Mouse (Mus musculus): ENCODE measurements at regions not wholly inside any gene's neighbourhood (a gene's known extent, or its start where the extent isn't known, plus 50 kb on each side); places are given as distances from the start of the nearest gene placed in this dataset.

DNA sequence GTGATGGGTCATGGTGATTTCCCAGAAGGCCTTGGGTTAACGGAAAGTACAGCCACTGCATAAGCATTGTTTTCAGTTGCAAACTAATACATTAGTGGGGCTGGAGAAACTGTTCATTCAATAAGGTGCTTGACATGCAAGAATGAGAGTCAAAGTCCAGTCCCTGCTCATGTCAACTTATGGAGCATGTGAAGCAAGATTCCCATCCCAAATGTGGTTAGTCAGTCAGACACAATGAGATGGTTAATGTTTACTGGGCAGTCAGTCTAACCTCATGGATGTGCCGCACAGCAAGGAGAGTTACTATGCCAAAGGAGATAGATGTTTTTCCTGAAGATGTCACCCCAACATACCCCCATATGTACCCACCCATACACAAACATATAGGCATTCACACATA lies 993.8 kb upstream of the Jmjd1c start:
- DNase-seq (ENCODE audit: low read depth, low spot score), result no peak

DNA sequence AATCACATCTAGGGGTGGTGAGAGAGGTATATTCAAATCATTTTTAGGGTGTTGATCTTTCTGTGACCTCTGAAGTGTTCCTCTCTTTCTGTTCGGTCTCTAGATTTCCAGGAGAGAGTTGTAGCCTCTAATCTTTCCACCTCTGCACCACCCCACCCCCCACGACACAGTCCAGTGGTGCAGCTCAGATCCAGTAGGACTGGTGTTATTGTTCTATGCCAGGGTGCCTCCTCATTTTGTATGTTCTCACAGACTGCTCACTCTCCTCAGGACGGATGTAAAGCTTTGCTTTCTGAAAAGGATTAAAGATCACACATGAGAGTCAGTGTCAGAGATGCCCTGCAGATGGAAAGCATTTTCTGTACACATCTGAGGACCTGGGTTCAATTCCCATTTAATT lies 964.6 kb upstream of the Jmjd1c start:
- DNase-seq (ENCODE audit: low read depth, low spot score), result no peak

DNA sequence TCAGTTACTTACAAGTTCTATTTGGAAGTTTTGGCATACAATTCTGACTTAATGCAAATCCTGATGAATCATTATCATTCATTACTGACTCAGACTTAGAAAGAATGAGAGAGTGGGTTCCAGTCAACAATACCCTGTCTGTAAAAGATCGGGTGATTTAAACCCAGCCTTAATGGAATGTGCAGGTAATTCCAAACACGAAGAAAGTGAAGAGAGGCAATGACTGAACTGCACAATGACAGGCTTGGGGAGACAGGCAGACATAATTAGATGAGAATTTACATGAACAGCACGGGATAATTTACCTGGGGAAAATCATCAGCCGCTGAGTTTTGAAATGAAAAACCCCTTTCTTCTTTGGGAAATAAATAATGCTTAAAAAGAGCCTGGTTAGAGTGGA lies 963.9 kb upstream of the Jmjd1c start:
- DNase-seq (ENCODE audit: low read depth, low spot score), result no peak

DNA sequence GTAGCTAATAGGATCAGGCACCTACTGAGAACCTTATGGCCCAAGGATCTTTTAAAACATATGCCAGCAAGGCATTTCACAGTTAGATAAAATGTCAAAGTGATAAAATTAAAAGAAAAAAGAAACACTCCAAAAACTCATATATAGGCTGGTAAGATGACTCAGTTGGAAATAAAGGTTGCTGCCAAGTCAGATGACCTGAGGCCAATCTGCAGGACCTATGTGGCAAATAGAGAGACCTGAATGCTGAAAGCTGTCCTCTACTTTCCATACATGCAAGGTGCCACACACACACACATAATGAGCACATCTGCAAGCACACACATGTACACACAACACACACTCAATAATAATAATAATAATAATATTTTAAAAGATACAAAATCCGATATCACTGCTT lies 953.5 kb upstream of the Jmjd1c start:
- no peak for DNase-seq (ENCODE audit: low read depth, low spot score)

DNA sequence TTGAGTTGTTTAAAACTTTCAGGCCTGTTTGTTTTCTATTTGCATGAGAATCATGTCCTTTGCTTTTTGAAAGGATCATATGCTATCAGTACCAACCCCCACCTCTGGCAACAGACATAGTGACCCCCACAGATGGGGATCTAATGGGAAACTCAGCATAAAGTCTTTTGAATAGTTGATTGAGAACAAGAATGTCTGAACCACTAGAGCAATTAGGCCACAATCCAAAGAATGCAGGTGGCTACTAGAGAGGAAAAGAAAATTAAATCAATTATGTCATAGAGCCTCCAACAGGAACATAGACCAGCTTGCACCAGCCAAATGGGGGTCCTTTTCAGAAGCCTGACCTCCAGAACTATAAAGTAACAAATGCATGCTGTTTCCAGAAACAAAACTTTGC lies 953.0 kb upstream of the Jmjd1c start:
- DNase-seq (ENCODE audit: low read depth, low spot score), result no peak

DNA sequence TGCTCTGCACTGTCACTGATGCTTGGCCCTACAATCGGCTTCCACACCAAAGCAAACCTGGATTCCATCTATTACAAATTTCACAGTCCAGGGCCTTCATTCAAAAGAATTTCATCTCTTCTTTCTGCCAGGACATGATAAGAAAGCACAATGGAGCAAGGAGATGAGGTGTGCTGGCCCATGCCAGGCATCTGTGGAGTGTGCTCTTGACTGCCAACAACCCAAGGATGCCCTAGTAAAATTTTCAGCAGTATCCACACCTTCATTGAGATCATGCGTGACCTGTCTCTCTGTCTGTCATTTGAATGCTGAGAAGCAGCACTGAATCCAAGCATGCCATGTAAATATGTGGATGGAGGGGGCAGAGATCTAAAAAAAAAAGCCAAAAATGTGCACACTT lies 945.0 kb upstream of the Jmjd1c start:
- no peak for DNase-seq (ENCODE audit: low read depth, low spot score)

DNA sequence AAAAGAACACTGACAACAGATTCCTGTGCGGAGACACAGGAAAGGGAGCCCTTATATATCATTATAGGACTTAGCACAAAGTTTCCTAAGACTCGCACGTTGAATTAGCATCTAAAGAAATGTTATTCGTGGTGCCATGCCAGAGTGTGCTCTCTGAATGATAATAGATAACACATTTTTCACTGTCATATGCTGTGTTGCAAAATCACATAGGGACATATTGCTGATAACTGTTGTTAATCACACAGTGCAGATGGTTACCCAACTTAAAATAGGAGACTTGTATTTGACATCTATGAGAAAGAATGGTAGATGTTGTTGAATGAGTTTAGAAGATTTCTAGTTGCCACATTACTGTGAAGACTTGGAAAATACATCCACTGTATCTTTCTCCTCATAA lies 943.1 kb upstream of the Jmjd1c start:
- DNase-seq (ENCODE audit: low read depth, low spot score), result no peak

DNA sequence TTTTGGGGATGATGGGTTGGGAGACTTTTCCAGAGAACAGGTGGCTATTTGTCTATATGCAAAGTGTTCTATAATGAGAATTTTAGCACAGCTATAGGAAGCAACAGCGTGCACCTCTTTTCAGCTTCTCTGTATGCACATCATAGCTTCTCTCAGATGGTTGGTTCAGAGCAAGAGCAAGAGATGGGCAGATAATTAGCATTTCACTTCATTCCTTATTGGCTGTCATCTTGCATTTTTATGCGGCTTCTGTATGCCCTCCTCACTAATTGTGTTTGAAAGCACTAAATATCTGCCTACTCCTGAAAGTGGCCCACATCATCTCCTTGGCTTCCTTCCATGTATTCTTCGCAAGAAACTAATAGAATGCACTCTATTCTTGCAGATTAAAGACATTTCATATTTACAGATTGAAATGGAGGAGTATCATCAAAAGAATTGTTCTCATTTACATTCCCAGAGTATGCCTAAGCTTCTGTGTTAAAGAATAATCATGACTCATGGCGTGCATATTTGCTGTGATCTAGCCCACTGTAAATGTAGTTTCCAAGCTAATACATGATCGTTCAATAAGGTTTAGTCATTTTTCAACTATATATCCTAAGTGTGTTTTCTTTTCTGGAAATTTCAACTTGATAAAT lies 934.9 kb upstream of the Jmjd1c start:
- no peak for DNase-seq (ENCODE audit: low read depth, low spot score)

DNA sequence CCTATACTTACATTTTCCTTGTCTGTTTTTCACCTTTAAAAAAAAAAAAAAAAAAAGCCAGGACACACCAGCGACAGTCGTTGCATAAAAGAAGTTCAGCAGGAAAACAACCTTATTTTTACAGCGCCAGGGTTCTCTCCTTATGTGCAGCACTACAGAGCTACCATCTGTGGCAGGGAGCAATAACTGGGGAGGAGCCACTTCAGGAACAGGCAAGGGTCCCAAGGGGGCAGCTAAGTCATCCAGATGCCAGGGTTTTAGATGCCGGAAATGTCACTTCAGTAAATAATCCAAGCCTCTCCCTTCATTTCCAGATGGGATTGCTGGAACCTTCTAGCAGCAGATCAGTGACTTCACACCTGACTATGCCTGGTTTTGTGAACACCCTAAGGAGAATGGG lies 923.1 kb upstream of the Jmjd1c start:
- DNase-seq (ENCODE audit: low read depth, low spot score), result peak; percentile 27

DNA sequence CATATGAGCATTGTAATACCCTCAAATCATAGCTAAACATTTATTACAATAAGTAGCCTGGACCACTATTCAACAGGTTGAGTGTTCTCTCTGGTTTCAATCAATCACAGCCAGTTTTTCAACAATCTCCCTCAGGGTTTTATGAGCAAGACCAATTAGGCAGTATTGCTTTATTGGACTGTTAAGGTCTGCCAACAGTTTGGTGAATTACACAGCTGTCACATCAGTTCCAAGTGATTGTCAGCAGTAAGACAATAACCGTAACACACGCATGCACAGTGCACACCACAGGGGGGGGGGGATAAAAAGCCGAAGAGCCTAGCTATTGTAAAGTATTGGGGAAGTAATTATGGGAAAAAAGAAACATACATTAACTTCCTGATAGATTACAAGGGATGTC lies 918.6 kb upstream of the Jmjd1c start:
- DNase-seq (ENCODE audit: low read depth, low spot score), result peak; percentile 79

DNA sequence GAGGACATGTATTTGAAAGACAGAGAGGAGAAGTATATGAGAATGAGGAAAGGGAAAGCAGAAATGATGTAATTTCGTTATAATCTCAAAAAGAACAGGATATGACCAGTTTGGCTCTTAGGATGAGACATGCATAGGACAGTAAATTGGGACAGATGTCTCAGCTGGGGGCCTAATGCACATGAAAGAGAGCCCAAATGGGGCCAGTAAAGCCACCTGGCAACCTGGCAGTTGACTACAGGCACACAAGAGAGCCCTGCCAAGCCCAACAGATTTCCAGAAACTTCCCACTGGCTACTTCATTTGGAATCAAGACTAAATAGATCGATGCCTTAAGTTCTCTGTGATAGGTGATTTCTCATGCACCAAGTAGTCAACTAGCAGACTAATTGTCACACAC lies 914.7 kb upstream of the Jmjd1c start:
- no peak for DNase-seq (ENCODE audit: low read depth, low spot score)

DNA sequence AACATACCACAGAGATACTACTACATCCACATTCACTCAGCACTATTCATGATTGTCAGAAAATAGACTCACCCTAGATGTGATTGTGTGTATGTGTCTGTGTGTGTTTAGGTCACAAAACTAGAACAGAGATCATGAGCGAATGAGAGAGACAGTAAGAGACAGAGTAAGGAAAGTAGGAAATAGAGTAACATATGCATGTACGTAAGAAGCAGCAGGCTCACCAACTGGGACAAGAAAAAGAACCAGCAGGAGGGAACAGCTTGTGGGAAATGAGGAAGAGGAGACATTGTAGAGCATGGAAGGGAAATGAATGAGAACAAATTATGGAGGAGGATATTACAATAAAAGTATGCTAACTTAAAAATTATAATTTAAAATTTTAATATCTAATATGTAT lies 912.9 kb upstream of the Jmjd1c start:
- no peak for DNase-seq (ENCODE audit: low read depth, low spot score)

DNA sequence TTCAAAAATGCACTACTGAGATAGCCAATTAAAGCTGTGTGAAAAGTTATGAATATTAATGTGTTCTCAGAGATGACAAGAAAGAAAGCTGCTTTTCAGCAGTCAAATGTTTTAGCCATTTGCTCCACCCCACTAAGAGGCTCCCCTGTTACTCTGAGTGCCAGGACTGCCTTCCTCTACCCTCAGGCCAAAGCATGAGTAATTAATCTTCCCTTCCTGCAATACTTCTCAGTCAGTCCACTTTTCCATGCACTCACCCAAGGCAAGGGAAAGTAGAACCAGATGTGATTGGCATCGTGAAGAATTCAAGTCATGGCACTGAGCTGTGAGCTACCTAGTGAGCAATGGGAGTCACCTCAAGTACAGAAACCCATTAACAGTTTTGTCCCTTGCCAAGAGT lies 908.9 kb upstream of the Jmjd1c start:
- DNase-seq (ENCODE audit: low read depth, low spot score), result peak; percentile 58

DNA sequence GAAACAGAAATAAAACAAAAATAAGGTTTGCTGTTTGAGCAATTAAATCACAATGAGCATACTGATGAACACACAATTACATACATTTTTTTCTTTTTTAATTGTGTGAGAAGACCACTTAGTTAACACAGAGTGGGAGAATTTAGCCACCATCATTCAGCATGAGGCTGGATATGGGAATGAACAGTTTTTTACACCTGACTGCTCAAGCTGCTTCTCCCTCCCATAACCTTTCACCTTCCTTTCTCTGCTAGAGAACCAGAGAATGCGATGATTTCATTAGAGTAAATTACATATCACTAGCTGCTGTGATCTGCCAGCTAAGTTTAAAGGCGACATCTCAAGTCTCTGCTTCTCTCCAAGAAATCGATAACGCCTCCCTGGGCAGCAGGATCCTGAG lies 894.8 kb upstream of the Jmjd1c start:
- DNase-seq (ENCODE audit: low read depth, low spot score), result no peak

DNA sequence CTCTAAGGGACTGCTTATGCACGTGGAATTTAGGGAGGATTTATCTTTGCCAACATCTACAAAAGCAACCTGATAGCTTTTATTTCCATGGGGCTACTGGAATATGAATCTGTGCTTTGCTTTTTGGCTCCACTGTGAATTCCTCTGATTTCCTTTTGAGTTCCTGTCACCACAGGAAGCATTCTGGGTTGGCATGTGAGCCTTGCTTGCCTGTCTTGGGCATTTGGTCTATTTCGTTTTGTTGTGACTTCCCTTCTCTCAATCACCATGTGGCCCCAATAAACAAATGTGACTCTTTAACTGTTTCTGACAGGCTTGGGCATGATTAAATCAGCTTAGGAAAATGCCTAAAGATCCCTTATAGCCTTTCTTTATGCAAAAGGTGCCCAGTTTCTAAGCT lies 867.8 kb upstream of the Jmjd1c start:
- no peak for DNase-seq (ENCODE audit: low read depth, low spot score)

DNA sequence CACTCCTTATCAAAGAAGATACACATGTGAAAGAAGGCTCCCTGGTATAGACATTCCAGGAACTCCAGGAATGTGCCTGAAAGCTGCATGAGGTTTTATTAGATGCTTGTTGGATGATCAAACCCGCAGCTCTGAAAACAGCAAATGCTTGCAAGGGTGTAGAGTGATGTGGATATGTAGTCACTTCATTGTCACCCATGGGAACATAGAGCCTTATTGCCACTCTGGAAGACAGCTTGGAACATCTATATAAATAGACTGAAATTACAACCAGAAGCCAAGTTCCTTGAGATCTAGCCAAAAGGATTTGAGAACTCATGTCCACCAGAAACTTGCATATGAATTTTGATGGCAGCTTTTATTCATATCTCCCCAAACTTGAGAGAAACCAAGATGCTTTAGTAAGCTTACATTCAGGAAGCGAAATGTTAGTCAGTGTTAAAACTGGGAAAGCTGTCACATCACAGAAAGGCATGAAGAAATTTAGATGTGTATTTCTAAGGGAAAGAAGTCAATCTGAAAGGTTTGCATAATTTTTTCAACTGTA lies 861.5 kb upstream of the Jmjd1c start:
- DNase-seq (ENCODE audit: low read depth, low spot score), result no peak

DNA sequence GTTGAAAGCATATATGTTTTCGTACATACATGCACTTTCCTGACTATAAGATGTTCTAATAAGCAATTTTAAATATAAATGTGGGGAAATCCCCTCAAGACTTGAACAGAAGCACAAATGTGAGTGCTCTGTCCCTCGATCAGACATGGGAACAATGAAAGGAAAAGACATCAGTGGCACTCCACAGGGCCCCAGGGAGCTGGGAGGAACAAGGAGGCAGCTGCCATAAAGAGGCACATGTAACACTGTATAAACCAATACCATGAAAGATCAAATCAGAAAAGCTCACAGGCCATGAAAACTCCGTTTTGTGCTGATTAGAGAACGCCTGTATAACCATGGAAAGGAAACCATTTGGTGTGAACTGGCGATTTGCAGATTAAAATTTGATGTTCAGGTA lies 839.5 kb upstream of the Jmjd1c start:
- no peak for DNase-seq (ENCODE audit: low read depth, low spot score)

DNA sequence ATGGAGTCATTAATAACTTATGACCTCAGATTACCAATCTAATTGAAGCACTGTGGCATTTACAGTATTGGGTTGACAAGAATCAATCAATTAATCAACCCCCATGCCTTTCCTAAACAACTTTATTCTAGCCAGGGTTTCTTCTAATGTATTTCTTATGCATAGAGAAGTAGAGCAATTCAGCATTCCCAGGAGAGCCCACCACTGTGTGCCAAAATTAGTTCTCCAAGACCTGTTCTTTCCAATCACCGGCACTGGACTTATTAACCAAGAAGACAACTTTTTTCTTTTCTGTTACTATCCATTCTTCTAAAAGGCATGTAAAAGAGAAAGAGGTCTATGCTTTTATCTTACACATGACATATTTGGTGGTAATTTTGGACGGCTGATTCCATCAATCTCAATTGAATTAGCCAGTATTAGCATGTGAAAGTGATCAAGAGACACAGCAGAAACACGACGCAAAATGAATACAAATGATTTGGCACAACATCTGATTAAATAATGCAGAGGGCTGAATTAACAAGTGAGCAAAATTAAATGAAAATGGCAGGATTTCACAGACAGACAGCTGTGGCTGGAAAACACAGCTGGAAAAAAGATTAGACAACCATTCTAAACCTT lies 825.2 kb upstream of the Jmjd1c start:
- DNase-seq (ENCODE audit: low read depth, low spot score), result no peak

DNA sequence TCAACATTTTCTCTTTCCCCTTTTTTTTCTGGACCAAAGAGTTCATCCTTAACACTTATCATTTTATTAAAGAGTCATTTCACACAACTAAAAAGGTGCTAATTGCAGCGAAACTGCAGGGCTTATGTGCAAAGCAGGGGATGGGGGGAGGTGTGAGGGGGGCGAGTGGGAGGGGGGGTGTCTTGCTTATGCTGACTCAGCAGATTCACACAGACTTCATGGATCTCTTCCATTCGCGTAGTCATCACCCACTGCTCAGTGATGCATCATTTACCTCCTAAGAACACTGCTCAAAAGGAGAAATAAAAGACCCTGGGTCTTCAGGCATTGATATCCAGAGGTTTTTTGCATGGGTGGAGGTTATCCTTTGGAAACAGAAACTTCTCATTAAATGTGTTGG lies 800.3 kb upstream of the Jmjd1c start:
- DNase-seq (ENCODE audit: low read depth, low spot score), result no peak

DNA sequence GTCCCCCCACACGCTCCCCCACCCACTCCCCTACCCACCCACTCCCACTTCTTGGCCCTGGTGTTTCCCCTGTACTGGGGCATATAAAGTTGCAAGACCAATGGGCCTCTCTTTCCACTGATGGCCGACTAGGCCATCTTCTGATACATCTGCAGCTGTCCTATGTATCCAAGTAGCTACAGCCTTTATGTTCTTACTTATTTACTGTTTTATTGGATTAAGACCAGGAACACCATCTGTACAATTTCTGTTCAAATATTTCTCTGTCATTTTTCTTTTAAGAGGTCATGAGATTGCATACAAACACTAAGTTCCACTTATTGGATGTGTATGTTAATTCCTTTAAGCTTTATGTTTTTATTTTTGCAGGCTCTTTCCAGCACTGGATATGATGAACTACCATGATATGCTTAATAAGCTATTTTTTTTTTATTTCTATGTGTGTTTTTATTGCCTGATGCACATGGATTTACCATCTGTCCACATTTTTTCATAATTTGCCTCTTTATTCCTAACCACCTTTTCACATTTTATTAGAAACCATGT lies 792.6 kb upstream of the Jmjd1c start:
- DNase-seq (ENCODE audit: low read depth, low spot score), result no peak

DNA sequence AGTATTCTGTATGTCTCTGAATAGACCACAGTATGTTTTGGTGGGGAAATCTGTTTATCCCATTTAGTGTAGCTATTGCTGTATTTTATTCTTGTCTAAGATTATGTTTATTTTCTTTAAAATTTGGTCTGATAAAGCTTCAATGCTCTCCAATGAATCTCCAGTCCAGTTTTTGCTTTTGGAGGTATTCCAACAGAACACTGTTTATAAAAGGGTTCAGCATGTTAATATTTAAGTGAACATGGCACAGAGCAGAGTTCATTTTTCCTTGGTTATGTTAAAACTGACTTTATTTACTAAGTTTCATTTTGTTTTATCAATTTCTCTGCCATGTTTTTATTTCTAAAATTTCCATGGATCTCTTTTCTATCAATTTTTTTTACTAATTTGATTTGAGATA lies 791.0 kb upstream of the Jmjd1c start:
- DNase-seq (ENCODE audit: low read depth, low spot score), result no peak

DNA sequence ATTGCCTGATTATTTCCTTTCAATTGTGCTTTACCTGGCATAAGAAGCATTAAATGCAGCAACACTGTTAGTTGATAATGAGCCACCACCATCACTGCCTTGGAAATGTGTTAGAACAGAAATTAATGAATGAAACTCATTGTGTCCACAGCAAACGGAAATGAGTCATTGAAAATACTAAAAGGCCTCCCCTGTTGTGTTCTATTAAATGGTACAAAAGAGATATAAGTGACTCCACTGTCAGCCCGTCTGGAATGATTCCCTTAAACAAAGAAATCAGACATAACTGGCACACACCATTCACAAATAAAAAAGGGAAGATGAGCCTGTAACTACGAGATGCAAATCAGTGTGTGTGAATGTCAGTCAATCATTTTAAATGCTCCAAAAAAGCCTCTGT lies 764.8 kb upstream of the Jmjd1c start:
- no peak for DNase-seq (ENCODE audit: low read depth, low spot score)

DNA sequence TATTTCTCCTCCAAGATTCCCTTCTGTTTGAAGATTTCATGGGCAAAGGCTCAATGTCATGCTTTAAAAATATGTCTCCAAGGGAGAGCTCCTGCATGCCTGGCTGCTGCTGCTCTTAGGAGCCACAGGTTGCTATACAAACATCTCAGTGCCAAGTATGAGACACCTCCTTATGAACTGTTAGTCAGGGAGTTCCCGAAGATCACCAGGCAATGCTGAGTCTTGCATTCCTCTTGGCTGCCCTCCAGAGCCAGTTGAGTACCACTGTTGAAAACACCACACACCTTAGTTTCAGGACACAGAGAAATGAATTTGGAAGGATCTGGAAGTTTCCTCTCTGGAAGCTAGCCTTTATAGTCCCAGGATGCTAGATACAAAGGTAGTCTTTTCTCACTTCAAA lies 757.9 kb upstream of the Jmjd1c start:
- DNase-seq (ENCODE audit: low read depth, low spot score), result no peak
